Mouse (Mus musculus): Measurements from ENCODE around the gene Llph.

The Llph gene

DNA sequence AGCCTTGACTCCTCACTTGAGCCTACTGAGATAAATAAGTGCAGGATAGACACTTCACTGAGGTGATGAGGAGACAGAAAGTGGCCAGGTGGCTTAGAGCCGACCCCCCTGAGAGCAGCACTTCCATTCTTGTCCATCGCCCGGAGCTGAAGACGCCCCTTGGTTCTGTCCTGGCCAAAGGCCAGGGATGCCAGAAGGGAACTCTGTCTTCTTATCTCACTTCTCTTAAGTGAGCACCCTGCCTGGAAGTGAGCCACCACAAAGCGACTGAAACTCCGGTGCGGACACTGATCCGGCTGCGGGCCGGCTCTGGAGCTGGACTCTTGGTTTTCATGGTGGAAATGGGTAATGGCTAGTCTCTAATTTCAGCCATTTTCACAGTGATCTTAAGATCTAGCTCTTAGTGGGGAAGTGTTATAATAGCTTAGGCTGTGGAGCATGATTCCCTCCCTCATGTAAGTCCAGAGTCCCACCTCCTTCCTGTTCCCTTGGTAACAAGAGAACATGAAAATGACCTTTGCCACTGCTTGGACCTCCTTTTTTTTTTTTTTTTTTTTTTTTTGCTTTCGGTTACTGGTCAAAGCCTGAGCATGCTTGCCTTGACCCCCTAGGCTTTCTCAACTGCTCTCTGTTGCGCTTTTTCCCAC lies 52.7 kb downstream of the Llph start:
- DNase-seq (ENCODE audit: low spot score): no peak

DNA sequence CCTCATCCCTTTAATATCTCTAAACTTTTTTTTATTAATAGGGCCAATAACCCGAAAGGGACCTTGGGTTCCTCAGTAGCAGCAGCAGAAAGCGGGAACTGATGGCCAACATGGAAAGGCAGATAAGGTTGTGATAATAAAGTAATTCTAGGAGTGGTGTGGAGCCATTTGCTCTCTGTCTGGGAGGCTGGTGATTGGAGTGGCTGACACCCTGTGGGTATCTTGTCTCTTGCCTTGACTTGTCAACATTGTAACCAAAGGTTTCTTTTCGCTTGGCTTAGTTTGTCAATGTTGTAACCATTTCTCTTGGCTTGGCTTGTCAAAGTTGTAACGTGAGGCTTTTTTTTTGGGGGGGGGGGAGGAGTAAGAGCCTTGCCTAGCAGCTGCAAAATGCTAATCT lies 53.5 kb downstream of the Llph start:
- DNase-seq (ENCODE audit: low spot score): no peak

DNA sequence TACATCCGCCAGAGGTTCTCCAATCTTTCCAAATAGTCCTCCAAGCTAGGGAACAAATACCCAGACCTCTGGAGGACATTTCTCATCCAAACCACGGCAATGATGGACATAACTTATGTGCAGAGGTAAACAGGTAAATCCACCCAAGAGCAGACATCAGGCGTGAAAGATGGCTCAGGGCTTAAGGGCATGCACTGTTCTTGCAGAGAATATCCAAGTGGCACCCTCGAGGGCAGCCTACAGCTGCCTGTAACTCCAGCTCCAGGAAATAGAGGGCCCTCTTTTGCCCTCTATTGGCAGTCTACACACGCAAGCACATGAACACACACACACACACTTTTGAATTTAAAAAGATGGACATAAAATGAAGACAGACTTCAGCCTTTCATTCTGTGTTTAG lies 54.8 kb downstream of the Llph start:
- DNase-seq (ENCODE audit: low spot score): no peak
